Mouse (Mus musculus): Measurements from ENCODE around the gene Tut4. TPM values are rescaled to one million over a fixed set of nuclear protein-coding genes. Genes with fewer than 3 reads are reported as not detected.

The Tut4 gene
- polyA plus RNA-seq, 1 experiment = 23.7 TPM

GRCm38 (mm10) chr4:108503023-108503422, 43.8 kb downstream of the Tut4 start:
- WGBS = 93% methylated on average over 2 of the region's 2 CpGs
- TF ChIP-seq POLR2A (IDR thresholded peaks at IDR 0.05; ENCODE audit: low read depth, low read length) (no peak), CTCF (conservative IDR thresholded peaks at IDR 0.05; ENCODE audit: insufficient read depth, insufficient read length, low read depth, low read length) (no peak)
- Histone ChIP-seq H3K4me3 (ENCODE audit: insufficient read depth, low read depth, low read length) (no peak overlapping the region), H3K36me3 (ENCODE audit: control insufficient read depth, insufficient read depth, low read length) (no peaks in the 10 kb centered on the region; the same call in 1 of the 2 replicates), H3K4me1 (ENCODE audit: control insufficient read depth, insufficient read depth, low read length) (no peaks in the 10 kb centered on the region), H3K27ac (ENCODE audit: insufficient read depth, low read depth, low read length) (no peak overlapping the region), H3K27me3 (replicated peaks; ENCODE audit: control insufficient read depth, insufficient read depth, low read length) (no peaks in the 10 kb centered on the region)
- DNase-seq = no peak

- Histone ChIP-seq H3K4me1 (ENCODE audit: control insufficient read depth, insufficient read depth, low read length) (no peaks in the 10 kb centered on the region), H3K36me3 (ENCODE audit: control insufficient read depth, insufficient read depth, low read length) (peaks cover 2% of the 10 kb centered on the region; the same call in 1 of the 2 replicates), H3K27ac (ENCODE audit: insufficient read depth, low read depth, low read length) (no peak overlapping the region), H3K4me3 (ENCODE audit: insufficient read depth, low read depth, low read length) (no peak overlapping the region), H3K27me3 (replicated peaks; ENCODE audit: control insufficient read depth, insufficient read depth, low read length) (no peaks in the 10 kb centered on the region)
- TF ChIP-seq CTCF (conservative IDR thresholded peaks at IDR 0.05; ENCODE audit: insufficient read depth, insufficient read length, low read depth, low read length) (no peak), POLR2A (IDR thresholded peaks at IDR 0.05; ENCODE audit: low read depth, low read length) (no peak)
- no peak for DNase-seq
- WGBS = 81% methylated on average over 2 of the region's 2 CpGs
These were observed 80.5 kb downstream of the Tut4 start for GRCm38 (mm10) chr4:108539701-108540100.

DNA sequence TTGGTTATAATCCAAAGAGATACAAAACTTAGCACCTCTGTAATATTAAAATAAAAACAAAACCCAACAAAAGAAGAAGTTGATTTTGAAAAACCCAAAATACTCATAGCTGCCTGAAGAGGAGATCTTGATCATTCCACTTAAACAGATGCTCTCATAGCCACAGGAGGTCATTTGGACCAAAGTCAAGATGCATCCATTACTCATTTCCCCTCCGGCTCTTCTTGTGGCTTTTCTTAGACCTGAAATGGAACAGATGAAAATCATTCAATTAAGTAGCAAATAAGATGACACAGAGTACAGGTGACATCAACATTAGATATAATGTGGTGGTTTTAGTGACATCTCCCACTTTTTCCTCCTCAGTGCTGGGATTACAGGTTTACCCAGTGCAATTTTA, 105.8 kb downstream of the Tut4 start:
- no peaks in the 10 kb centered on the region for H3K4me1 ChIP-seq (ENCODE audit: control insufficient read depth, insufficient read depth, low read length)
- TF ChIP-seq POLR2A (IDR thresholded peaks at IDR 0.05; ENCODE audit: low read depth, low read length) = no peak
- TF ChIP-seq CTCF (conservative IDR thresholded peaks at IDR 0.05; ENCODE audit: insufficient read depth, insufficient read length, low read depth, low read length) = no peak
- H3K27ac ChIP-seq (ENCODE audit: insufficient read depth, low read depth, low read length) = no peak overlapping the region
- H3K4me3 ChIP-seq (ENCODE audit: insufficient read depth, low read depth, low read length) = no peak overlapping the region
- 58% methylated on average over 1 of the region's 1 CpGs for WGBS
- H3K36me3 ChIP-seq (ENCODE audit: control insufficient read depth, insufficient read depth, low read length) = peaks cover 17% of the 10 kb centered on the region
- no peak for DNase-seq
- H3K27me3 ChIP-seq (replicated peaks; ENCODE audit: control insufficient read depth, insufficient read depth, low read length) = no peaks in the 10 kb centered on the region

DNA sequence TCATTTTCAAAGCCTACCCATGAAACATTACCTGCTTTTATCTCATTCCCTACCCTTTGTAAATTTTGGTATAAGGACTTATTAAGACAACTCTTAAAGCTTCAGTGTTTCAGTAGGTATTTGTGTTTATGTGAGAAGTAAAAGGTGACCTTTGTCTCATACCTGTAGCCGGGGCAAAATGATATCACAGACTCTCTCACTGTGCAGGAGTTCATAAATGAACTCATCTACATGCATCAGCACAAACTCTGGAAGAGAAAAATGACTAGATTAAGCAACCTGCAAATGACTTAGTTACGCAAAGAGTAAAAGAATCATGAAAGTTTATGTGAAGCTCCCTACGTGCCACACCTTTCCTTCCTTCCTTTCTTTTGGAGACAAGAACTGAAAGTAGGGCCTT, 113.4 kb downstream of the Tut4 start:
- 78% methylated on average over 3 of the region's 3 CpGs for WGBS
- TF ChIP-seq CTCF (conservative IDR thresholded peaks at IDR 0.05; ENCODE audit: insufficient read depth, insufficient read length, low read depth, low read length) (no peak), POLR2A (IDR thresholded peaks at IDR 0.05; ENCODE audit: low read depth, low read length) (no peak)
- H3K4me3 ChIP-seq (ENCODE audit: insufficient read depth, low read depth, low read length) = no peak overlapping the region
- no peaks in the 10 kb centered on the region for H3K27me3 ChIP-seq (replicated peaks; ENCODE audit: control insufficient read depth, insufficient read depth, low read length)
- peaks cover 5% of the 10 kb centered on the region for H3K36me3 ChIP-seq (ENCODE audit: control insufficient read depth, insufficient read depth, low read length)
- no peak for DNase-seq
- H3K4me1 ChIP-seq (ENCODE audit: control insufficient read depth, insufficient read depth, low read length) = no peaks in the 10 kb centered on the region
- H3K27ac ChIP-seq (ENCODE audit: insufficient read depth, low read depth, low read length) = no peak overlapping the region

DNA sequence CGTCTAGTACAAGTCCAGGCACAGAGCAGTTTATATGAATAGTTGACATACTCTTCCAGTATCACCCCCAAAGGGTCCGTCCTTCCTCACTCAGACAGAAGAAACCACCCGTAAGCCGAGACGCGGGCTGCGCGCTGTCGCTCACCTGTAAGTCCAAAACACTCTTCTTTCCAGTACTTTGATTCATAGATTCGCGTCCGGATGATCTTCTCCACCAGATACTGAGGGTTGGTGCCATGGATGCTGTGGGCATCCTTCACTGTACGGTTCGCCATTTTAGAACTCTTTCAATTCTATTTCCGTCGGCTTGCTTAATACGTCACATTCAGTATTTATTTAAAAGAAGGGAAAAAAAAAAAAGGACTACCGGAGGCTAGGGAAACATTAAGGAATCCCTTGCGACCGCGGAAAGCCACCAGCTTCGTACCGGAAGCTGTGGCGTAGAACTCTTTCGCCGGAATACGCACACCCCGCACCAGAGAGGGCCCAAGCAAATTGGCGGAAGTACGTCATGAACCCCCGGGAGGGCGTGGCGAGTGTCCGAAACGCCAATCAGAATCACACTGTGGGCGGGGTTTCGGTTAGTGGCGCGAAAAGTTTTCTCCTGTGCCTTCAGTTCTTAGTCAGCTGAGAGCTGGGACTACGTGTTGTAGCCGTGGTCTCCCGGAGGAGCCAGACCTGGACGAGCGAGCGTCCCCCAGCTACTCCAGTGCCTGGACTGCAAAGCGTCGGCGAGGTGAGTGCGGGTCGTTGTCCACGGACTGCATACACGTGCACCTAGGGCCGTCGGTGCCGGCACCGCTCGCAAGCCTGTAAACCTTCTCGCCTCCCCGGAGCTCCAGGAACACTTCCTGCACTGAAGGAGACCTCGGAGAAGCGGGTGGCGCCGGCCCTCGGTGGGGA, 119.9 kb downstream of the Tut4 start, which contains the start of the genes Prpf38a and Orc1:
TSS of gene Prpf38a (minus strand) at position 497 of the 903 bp plus-strand sequence.
TSS of gene Orc1 (plus strand) at position 584 of the 903 bp plus-strand sequence.
- no peaks in the 10 kb centered on the region for H3K4me1 ChIP-seq (ENCODE audit: control insufficient read depth, insufficient read depth, low read length)
- peak; percentile 99 for DNase-seq
- peak within 1 kb of the TSS; percentile 14; the same call in 1 of the 2 replicates for H3K27ac ChIP-seq (ENCODE audit: insufficient read depth, low read depth, low read length)
- under 1% methylated on average over 64 of the region's 64 CpGs for WGBS
- peak within 1 kb of the TSS; percentile 74 for H3K4me3 ChIP-seq (ENCODE audit: insufficient read depth, low read depth, low read length)
- no peaks in the 10 kb centered on the region for H3K27me3 ChIP-seq (replicated peaks; ENCODE audit: control insufficient read depth, insufficient read depth, low read length)
- no peak for TF ChIP-seq POLR2A (IDR thresholded peaks at IDR 0.05; ENCODE audit: low read depth, low read length)
- TF ChIP-seq CTCF (conservative IDR thresholded peaks at IDR 0.05; ENCODE audit: insufficient read depth, insufficient read length, low read depth, low read length) = no peak
- H3K36me3 ChIP-seq (ENCODE audit: control insufficient read depth, insufficient read depth, low read length) = no peaks in the 10 kb centered on the region

DNA sequence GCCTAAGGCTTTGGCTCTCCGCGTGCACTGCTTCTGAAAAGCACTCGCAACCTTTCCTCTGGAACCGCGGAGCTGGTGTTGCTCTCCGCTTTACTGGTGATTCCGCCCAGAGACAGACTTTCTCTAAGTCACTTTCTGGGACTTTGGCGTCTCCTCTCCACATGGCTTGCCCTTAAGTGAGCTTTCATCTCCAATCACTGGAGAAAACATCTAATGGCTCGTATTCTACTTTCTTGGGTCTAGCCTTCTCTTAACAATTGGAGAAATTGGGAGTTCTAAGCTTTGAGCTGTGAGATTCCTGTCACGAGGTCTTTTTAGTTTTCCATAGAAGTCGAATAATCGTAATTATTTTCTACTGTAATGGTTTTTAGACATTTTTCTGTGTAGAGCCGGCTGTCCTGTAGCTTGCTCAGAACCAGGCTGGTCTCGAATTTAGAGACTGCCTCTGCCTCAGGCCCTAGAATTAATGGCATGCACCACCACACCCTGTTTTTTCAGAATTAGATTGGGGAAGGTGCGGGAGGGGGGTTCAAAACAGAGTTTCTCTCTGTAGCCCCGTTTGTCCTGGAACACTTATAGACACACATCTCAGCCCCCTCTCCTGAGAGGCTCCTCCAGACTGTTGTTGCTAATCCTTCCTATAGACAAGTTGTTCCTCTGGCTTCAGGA, 120.7 kb downstream of the Tut4 start:
- DNase-seq = no peak
- Histone ChIP-seq H3K4me3 (ENCODE audit: insufficient read depth, low read depth, low read length) (peak overlapping the region; percentile 74), H3K27ac (ENCODE audit: insufficient read depth, low read depth, low read length) (no peak overlapping the region), H3K27me3 (replicated peaks; ENCODE audit: control insufficient read depth, insufficient read depth, low read length) (no peaks in the 10 kb centered on the region), H3K4me1 (ENCODE audit: control insufficient read depth, insufficient read depth, low read length) (no peaks in the 10 kb centered on the region), H3K36me3 (ENCODE audit: control insufficient read depth, insufficient read depth, low read length) (no peaks in the 10 kb centered on the region)
- WGBS = 2% methylated on average over 16 of the region's 16 CpGs
- no peak for TF ChIP-seq CTCF (conservative IDR thresholded peaks at IDR 0.05; ENCODE audit: insufficient read depth, insufficient read length, low read depth, low read length)

GRCm38 (mm10) chr4:108593376-108593775, 134.2 kb downstream of the Tut4 start:
- TF ChIP-seq CTCF (conservative IDR thresholded peaks at IDR 0.05; ENCODE audit: insufficient read depth, insufficient read length, low read depth, low read length) = no peak
- Histone ChIP-seq H3K36me3 (ENCODE audit: control insufficient read depth, insufficient read depth, low read length) (no peaks in the 10 kb centered on the region), H3K27me3 (replicated peaks; ENCODE audit: control insufficient read depth, insufficient read depth, low read length) (no peaks in the 10 kb centered on the region), H3K4me1 (ENCODE audit: control insufficient read depth, insufficient read depth, low read length) (no peaks in the 10 kb centered on the region), H3K27ac (ENCODE audit: insufficient read depth, low read depth, low read length) (no peak overlapping the region), H3K4me3 (ENCODE audit: insufficient read depth, low read depth, low read length) (no peak overlapping the region)
- WGBS = 87% methylated on average over 2 of the region's 2 CpGs
- no peak for DNase-seq
